Mouse (Mus musculus): ENCODE measurements around the gene Tgm5. TPM values are rescaled to one million over a fixed set of nuclear protein-coding genes. Genes with fewer than 3 reads are reported as not detected.

Gene Tgm5
- not detected for polyA plus RNA-seq (2014; fragmentation: Illumina TruSeq; extraction: RNeasy Lipid Tissue Mini Kit (QIAGEN cat#74804); ENCODE audit: low read depth, low replicate concordance)

GRCm38 (mm10) chr2:121085480-121086185 is at the start of gene Tgm5:
TSS of gene Tgm5 (minus strand) at chr2:121085841.

GRCm38 (mm10) chr2:121109695-121110094 is 24.1 kb upstream of the Tgm5 start, which contains the start of gene Tgm7:
TSS of gene Tgm7 (minus strand) at chr2:121109795.

GRCm38 (mm10) chr2:121036733-121037341 is 48.8 kb downstream of the Tgm5 start, which contains the start of gene Epb42:
TSS of gene Epb42 (minus strand) at chr2:121037072.

GRCm38 (mm10) chr2:121007925-121008663 is 77.5 kb downstream of the Tgm5 start, which contains the start of gene Ccndbp1:
TSS of gene Ccndbp1 (plus strand) at chr2:121008403.

Other genes starting within 250 kb of the Tgm5 start
- gene Cdan1, start 235.7 kb downstream of the Tgm5 start, polyA plus RNA-seq (2014; fragmentation: Illumina TruSeq; extraction: RNeasy Lipid Tissue Mini Kit (QIAGEN cat#74804); ENCODE audit: low read depth, low replicate concordance): 8.5 TPM
- gene Ttbk2, start 235.2 kb downstream of the Tgm5 start, polyA plus RNA-seq (2014; fragmentation: Illumina TruSeq; extraction: RNeasy Lipid Tissue Mini Kit (QIAGEN cat#74804); ENCODE audit: low read depth, low replicate concordance): 250 TPM
- gene Ubr1, start 115.1 kb downstream of the Tgm5 start, polyA plus RNA-seq (2014; fragmentation: Illumina TruSeq; extraction: RNeasy Lipid Tissue Mini Kit (QIAGEN cat#74804); ENCODE audit: low read depth, low replicate concordance): 19.3 TPM
- gene Tmem62, start 108.8 kb downstream of the Tgm5 start, polyA plus RNA-seq (2014; fragmentation: Illumina TruSeq; extraction: RNeasy Lipid Tissue Mini Kit (QIAGEN cat#74804); ENCODE audit: low read depth, low replicate concordance): 9.5 TPM
- 14.0 TPM for gene Ccndbp1, start 77.4 kb downstream of the Tgm5 start, polyA plus RNA-seq (2014; fragmentation: Illumina TruSeq; extraction: RNeasy Lipid Tissue Mini Kit (QIAGEN cat#74804); ENCODE audit: low read depth, low replicate concordance)
- not detected for gene Epb42, start 48.8 kb downstream of the Tgm5 start, polyA plus RNA-seq (2014; fragmentation: Illumina TruSeq; extraction: RNeasy Lipid Tissue Mini Kit (QIAGEN cat#74804); ENCODE audit: low read depth, low replicate concordance)
- 0.10 TPM for gene Tgm7, start 24.0 kb upstream of the Tgm5 start, polyA plus RNA-seq (2014; fragmentation: Illumina TruSeq; extraction: RNeasy Lipid Tissue Mini Kit (QIAGEN cat#74804); ENCODE audit: low read depth, low replicate concordance)
- gene Adal, start 54.6 kb upstream of the Tgm5 start, polyA plus RNA-seq (2014; fragmentation: Illumina TruSeq; extraction: RNeasy Lipid Tissue Mini Kit (QIAGEN cat#74804); ENCODE audit: low read depth, low replicate concordance): 22.6 TPM
- 1.1 TPM for gene Lcmt2, start 54.8 kb upstream of the Tgm5 start, polyA plus RNA-seq (2014; fragmentation: Illumina TruSeq; extraction: RNeasy Lipid Tissue Mini Kit (QIAGEN cat#74804); ENCODE audit: low read depth, low replicate concordance)
- 50.3 TPM for gene Tubgcp4, start 84.8 kb upstream of the Tgm5 start, polyA plus RNA-seq (2014; fragmentation: Illumina TruSeq; extraction: RNeasy Lipid Tissue Mini Kit (QIAGEN cat#74804); ENCODE audit: low read depth, low replicate concordance)
- 7.7 TPM for gene Zscan29, start 85.3 kb upstream of the Tgm5 start, polyA plus RNA-seq (2014; fragmentation: Illumina TruSeq; extraction: RNeasy Lipid Tissue Mini Kit (QIAGEN cat#74804); ENCODE audit: low read depth, low replicate concordance)
- gene Trp53bp1, start 185.6 kb upstream of the Tgm5 start, polyA plus RNA-seq (2014; fragmentation: Illumina TruSeq; extraction: RNeasy Lipid Tissue Mini Kit (QIAGEN cat#74804); ENCODE audit: low read depth, low replicate concordance): 38.4 TPM
- 0.92 TPM for gene Map1a, start 203.8 kb upstream of the Tgm5 start, polyA plus RNA-seq (2014; fragmentation: Illumina TruSeq; extraction: RNeasy Lipid Tissue Mini Kit (QIAGEN cat#74804); ENCODE audit: low read depth, low replicate concordance)